Mouse (Mus musculus): ENCODE data around the gene Luc7l2.

Gene Luc7l2

GRCm38 (mm10) chr6:38642593-38642992 lies 91.5 kb downstream of the Luc7l2 start:
- intact Hi-C loops (cut with DNase I) = no loop called here

- intact Hi-C loops (cut with DNase I) = no loop called here
These were observed 91.9 kb downstream of the Luc7l2 start for GRCm38 (mm10) chr6:38643039-38643438.

- intact Hi-C loops (cut with DNase I) = no loop called here
These were observed 98.4 kb downstream of the Luc7l2 start for GRCm38 (mm10) chr6:38649545-38649944.

GRCm38 (mm10) chr6:38650263-38650937 lies 99.3 kb downstream of the Luc7l2 start:
- intact Hi-C loops (cut with DNase I) = loop anchor here (2.0 kb wide), 2 partner anchors 44 to 260 kb away; no protein-coding TSS in a partner anchor

Small RNA genes lying within 50 kb of the gene (microRNA-seq; reads per million reads assigned to microRNA genes)
- gene Mir7670 = 0 reads per million in 2 experiments
